Mouse (Mus musculus): ENCODE data around the gene Opalin.

- TF ChIP-seq CTCF (IDR thresholded peaks at IDR 0.05; ENCODE audit: extremely low read depth, insufficient read depth, low read length) (no peak), POLR2A (IDR thresholded peaks at IDR 0.05; ENCODE audit: extremely low read depth, insufficient read depth, low read length) (no peak)
Observed at GRCm38 (mm10) chr19:41076906-41077305, at the start of gene Opalin.
